Mouse (Mus musculus) hindbrain, postnatal 0 days (tissue): ENCODE results near the gene Insc. TPM values are rescaled to one million over a fixed set of nuclear protein-coding genes. Genes with fewer than 3 reads are reported as not detected.

Experiments
- ATAC-seq: fragments of 200-750 bp; cut with Nextera tagmentation; 2 replicates; pipeline ENCODE4 v1.8.0; 2017; ENCODE audit warnings: mild to moderate bottlenecking, moderate TSS enrichment, moderate library complexity
- DNase-seq: peaks from one replicate; pipeline ENCODE4 v3.0.0-alpha.2; 2015; ENCODE audit warnings: low spot score
- H3K27ac ChIP-seq: fragments of 300-500 bp; sonication (generic); 2 replicates; pipeline ENCODE4 v1.5.1; 2014; ENCODE audit warnings: mild to moderate bottlenecking
- H3K27me3 ChIP-seq: fragments of 300-500 bp; sonication (generic); 2 replicates; pipeline ENCODE4 v1.6.1; 2014; ENCODE audit warnings: low read length, mixed read lengths; ENCODE audit not compliant: insufficient read depth
- H3K36me3 ChIP-seq: fragments of 300-500 bp; sonication (generic); 2 replicates; pipeline ENCODE4 v1.6.1; 2014; ENCODE audit warnings: low read length, mixed read lengths; ENCODE audit not compliant: insufficient read depth
- H3K4me1 ChIP-seq: fragments of 300-500 bp; sonication (generic); 2 replicates; pipeline ENCODE4 v1.6.1; 2014; ENCODE audit warnings: antibody characterized with exemption, low read length, mixed read lengths; ENCODE audit not compliant: insufficient read depth
- H3K4me2 ChIP-seq: fragments of 300-500 bp; sonication (generic); 2 replicates; pipeline ENCODE4 v1.6.1; 2014; ENCODE audit warnings: low read depth, mild to moderate bottlenecking, low read length, moderate library complexity, mixed read lengths
- H3K4me3 ChIP-seq: fragments of 300-500 bp; sonication (generic); 2 replicates; pipeline ENCODE4 v1.5.1; 2014; ENCODE audit warnings: low read length
- H3K9ac ChIP-seq: fragments of 300-500 bp; sonication (generic); replicated peaks from 2 replicates; pipeline ENCODE4 v1.6.1; 2014; ENCODE audit warnings: mild to moderate bottlenecking, low read length, moderate library complexity, mixed read lengths
- H3K9me3 ChIP-seq: fragments of 300-500 bp; sonication (generic); 2 replicates; pipeline ENCODE4 v1.6.1; 2016; ENCODE audit warnings: low read length, mixed read lengths
- CTCF ChIP-seq: IDR thresholded peaks from 2 replicates; pipeline ENCODE4 v1.5.1; 2016; ENCODE audit warnings: antibody characterized with exemption, control low read depth, low read depth
- WGBS: fragments of 180-500 bp; shearing (Covaris S2); extraction: QIAGEN DNeasy Blood & Tissue Kit; methylation state at CpG from one replicate; pipeline ENCODE4 v1.1.7; 2014; 5-methylcytosine and 5-hydroxymethylcytosine counted together
- polyA plus RNA-seq: library from polyadenylated mRNA; unstranded; fragments of >200 nt; fragmentation: Nextera tagmentation; extraction: Ambion mirVana; gene quantifications from 2 replicates; pipeline ENCODE4 v1.2.1, GENCODE M21; 2015
- total RNA-seq: library from RNA; depleted of rRNA; stranded (reverse); fragments of >200 nt; gene quantifications from 2 replicates; pipeline ENCODE4 v1.2.3, GENCODE M21; 2014; rRNA removed

Insc gene
- total RNA-seq, result 6.1 and 9.7 TPM in 2 replicates
- 5.2 and 6.4 TPM in 2 replicates for polyA plus RNA-seq

DNA sequence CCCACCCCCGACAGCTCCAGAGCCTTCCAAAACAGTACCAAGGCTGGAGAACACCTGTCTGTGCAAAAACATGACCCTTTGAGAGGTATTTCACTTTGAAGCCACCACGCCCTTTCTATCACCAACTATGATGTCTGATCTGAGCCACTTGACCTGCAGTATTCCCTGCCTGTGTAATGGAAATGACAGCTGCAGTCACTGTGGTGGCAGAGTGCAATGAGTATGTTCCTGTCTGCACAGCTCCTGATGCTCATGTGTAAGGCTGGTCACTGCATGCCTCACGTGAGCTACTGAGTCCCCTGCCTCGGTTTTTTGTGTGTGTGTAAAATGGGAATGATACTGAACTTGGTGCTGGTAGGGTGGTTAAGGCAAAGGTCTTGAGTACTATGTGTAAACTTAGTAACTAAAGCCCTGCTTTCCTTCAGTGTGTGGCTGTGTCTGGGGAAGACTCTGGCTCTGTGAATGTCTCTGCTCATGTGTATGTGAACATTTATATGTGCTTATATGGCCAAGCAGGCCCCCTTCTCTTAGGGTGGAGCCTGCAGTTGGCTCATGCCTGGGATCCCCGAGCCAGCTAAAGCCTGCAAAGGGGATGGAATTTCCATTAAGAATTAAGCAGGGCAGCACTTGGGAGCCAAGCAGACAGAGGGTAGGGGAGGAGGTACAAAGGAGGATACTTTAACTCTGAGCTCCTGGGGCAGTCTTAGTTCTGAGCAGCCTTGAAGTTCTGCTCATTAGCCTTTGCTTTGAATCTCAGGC lies at the start of gene Insc:
Gene Insc (plus strand): TSS at position 673 of the 759 bp plus-strand sequence.
- Histone ChIP-seq H3K27ac (no peak within 1 kb of the TSS), H3K4me2 (no peak within 1 kb of the TSS), H3K27me3 (no peaks in the 10 kb centered on the region), H3K4me3 (no peak within 1 kb of the TSS), H3K4me1 (0 out of 2 replicates have a peak, but pooled peaks cover 8% of the 10 kb centered on the region), H3K36me3 (no peaks in the 10 kb centered on the region), H3K9ac (no peak within 1 kb of the TSS), H3K9me3 (no peaks in the 10 kb centered on the region)
- ATAC-seq, result no peak
- no peak for DNase-seq
- 72% methylated on average over 5 of the region's 5 CpGs for WGBS
- TF ChIP-seq CTCF, result no peak

GRCm38 (mm10) chr7:114700871-114701270 lies 42.6 kb upstream of the Insc start:
- no peak overlapping the region for H3K9ac ChIP-seq
- H3K27ac ChIP-seq, result no peak overlapping the region
- no peaks in the 10 kb centered on the region for H3K4me1 ChIP-seq
- no peak overlapping the region for H3K4me3 ChIP-seq
- WGBS, result 41% methylated on average over 2 of the region's 2 CpGs
- DNase-seq, result no peak
- no peaks in the 10 kb centered on the region for H3K27me3 ChIP-seq
- H3K4me2 ChIP-seq, result no peak overlapping the region
- ATAC-seq, result no peak
- no peak for TF ChIP-seq CTCF
- no peaks in the 10 kb centered on the region for H3K36me3 ChIP-seq
- no peaks in the 10 kb centered on the region for H3K9me3 ChIP-seq

- H3K4me3 ChIP-seq, result no peak overlapping the region
- ATAC-seq, result no peak
- 66% methylated on average over 4 of the region's 4 CpGs for WGBS
- no peaks in the 10 kb centered on the region for H3K9me3 ChIP-seq
- no peaks in the 10 kb centered on the region for H3K4me1 ChIP-seq
- no peak overlapping the region for H3K27ac ChIP-seq
- H3K36me3 ChIP-seq, result no peaks in the 10 kb centered on the region
- DNase-seq, result no peak
- H3K27me3 ChIP-seq, result no peaks in the 10 kb centered on the region
- TF ChIP-seq CTCF, result no peak
- no peak overlapping the region for H3K9ac ChIP-seq
- H3K4me2 ChIP-seq, result no peak overlapping the region
These were observed 36.8 kb upstream of the Insc start for GRCm38 (mm10) chr7:114706716-114707115.

GRCm38 (mm10) chr7:114707398-114707797 lies 36.1 kb upstream of the Insc start:
- Histone ChIP-seq H3K27ac (no peak overlapping the region), H3K4me2 (no peak overlapping the region), H3K9me3 (no peaks in the 10 kb centered on the region), H3K4me3 (no peak overlapping the region), H3K27me3 (no peaks in the 10 kb centered on the region), H3K9ac (no peak overlapping the region), H3K4me1 (no peaks in the 10 kb centered on the region), H3K36me3 (no peaks in the 10 kb centered on the region)
- no peak for TF ChIP-seq CTCF
- DNase-seq (no peak), ATAC-seq (no peak)
- 85% methylated on average over 1 of the region's 1 CpGs for WGBS

GRCm38 (mm10) chr7:114710419-114710818 lies 33.1 kb upstream of the Insc start:
- 84% methylated on average over 2 of the region's 2 CpGs for WGBS
- no peak for ATAC-seq
- Histone ChIP-seq H3K4me3 (no peak overlapping the region), H3K4me2 (no peak overlapping the region), H3K9me3 (no peaks in the 10 kb centered on the region), H3K36me3 (no peaks in the 10 kb centered on the region), H3K4me1 (no peaks in the 10 kb centered on the region), H3K27me3 (no peaks in the 10 kb centered on the region), H3K27ac (no peak overlapping the region), H3K9ac (no peak overlapping the region)
- DNase-seq, result no peak
- no peak for TF ChIP-seq CTCF

GRCm38 (mm10) chr7:114712523-114712922 lies 31.0 kb upstream of the Insc start:
- no peak for TF ChIP-seq CTCF
- Histone ChIP-seq H3K9ac (no peak overlapping the region), H3K27me3 (no peaks in the 10 kb centered on the region), H3K4me2 (no peak overlapping the region), H3K36me3 (no peaks in the 10 kb centered on the region), H3K9me3 (no peaks in the 10 kb centered on the region), H3K4me1 (no peaks in the 10 kb centered on the region), H3K4me3 (no peak overlapping the region), H3K27ac (no peak overlapping the region)
- no peak for ATAC-seq
- 68% methylated on average over 1 of the region's 1 CpGs for WGBS
- DNase-seq, result no peak

GRCm38 (mm10) chr7:114718300-114718699 lies 25.2 kb upstream of the Insc start, which contains the start of gene Calcb:
Calcb (plus strand) TSS chr7:114718643.
- Histone ChIP-seq H3K4me1 (peaks cover 12% of the 10 kb centered on the region; the same call in 1 of the 2 replicates), H3K4me3 (peak within 1 kb of the TSS; percentile 22), H3K27me3 (peaks cover 26% of the 10 kb centered on the region), H3K4me2 (peak within 1 kb of the TSS; percentile 55), H3K9ac (no peak within 1 kb of the TSS), H3K9me3 (no peaks in the 10 kb centered on the region), H3K36me3 (no peaks in the 10 kb centered on the region), H3K27ac (no peak within 1 kb of the TSS)
- no peak for DNase-seq
- no peak for TF ChIP-seq CTCF
- 4% methylated on average over 11 of the region's 11 CpGs for WGBS
- no peak for ATAC-seq
